Mouse (Mus musculus) embryo, embryonic 11 days (tissue): ENCODE measurements around the gene 6430628N08Rik.

ENCODE experiments used
- DNase-seq: peaks from one replicate; pipeline ENCODE4 v3.0.0-alpha.2; 2015

6430628N08Rik gene

GRCm38 (mm10) chr4:115890553-115890952 lies at the start of gene 6430628N08Rik:
Gene 6430628N08Rik, plus strand, starts transcription at chr4:115890665.
- DNase-seq, result peak; percentile 39

DNA sequence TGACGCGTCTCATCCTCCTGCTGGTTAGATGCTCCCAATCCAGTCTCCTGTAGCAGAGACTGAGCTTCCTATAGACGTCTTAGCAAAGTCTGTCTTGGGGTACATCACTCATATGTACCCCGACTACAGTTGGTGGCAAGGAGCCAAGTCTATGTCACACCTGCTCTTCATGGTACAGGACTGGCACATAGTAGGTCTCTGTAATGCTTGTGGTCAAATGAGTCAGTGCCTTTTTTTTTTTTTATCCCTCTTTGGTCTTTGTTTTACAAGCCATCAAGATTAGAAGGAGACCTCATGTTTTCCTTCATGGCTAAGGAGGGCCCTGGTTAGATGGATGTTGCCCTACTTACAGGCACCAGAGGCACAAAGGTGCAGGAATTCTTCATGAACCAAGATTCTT lies 49.6 kb upstream of the 6430628N08Rik start:
- DNase-seq, result no peak

DNA sequence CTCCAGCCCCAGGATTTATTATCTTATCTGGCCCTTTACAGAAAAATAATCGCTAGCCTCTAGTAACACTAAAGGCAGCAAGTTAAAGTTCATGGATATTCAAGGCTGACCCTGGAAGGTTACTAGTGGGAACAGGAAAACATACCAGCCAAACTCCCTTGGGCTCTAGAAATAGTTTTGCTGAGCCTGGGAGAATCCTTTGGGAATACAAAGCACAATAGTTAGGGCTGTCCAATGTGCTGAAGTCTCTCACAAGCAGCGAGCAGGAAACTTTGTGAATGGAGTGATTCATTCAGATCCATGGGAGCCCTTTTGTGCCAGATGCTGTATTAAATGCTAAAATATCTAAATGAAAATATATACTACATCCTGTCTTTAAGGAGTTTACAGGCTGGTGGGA lies 43.8 kb upstream of the 6430628N08Rik start:
- DNase-seq, result peak; percentile 30

- DNase-seq, result no peak
These were observed 43.1 kb upstream of the 6430628N08Rik start for GRCm38 (mm10) chr4:115847377-115847776.

DNA sequence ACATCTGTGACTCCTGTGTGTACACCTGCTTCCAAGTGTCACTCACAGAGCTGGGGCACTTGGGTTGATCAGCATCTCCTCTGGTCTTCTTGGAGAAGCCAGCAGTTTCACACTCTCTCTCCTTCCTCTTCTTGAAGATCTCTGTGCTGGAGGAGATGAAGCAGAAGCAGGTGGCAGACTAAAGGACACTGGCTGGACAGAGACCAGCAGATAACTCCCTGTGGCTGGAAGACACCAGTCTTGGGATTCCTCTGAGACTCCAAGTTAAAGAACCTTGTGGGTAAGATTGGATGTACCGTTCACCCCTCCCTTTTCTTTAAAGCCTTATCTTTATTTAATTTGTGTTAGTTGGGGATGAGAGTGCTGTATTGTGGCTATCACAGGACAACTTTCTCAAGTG lies 42.4 kb upstream of the 6430628N08Rik start:
- DNase-seq, result no peak

- no peak for DNase-seq
These were observed 41.3 kb upstream of the 6430628N08Rik start for GRCm38 (mm10) chr4:115848990-115849677.

DNA sequence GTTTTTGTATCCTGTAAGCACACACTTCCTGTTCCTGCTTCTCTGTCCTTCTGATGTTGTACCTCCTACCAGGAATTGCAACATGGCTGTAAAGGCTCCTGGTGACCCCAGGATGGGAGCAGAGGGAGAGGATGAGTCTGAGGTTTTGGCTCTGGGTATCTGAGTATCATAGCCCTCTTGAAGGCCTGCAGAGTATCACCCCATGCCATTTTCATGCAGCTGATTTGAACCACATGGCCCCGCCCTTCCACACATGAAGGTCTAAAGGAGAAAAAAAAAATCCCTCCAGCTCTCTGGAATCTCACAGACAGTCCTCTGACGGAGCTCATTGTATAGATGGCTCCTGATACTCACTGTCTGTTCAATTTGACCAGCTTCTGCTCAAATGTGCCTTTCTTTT lies 40.4 kb upstream of the 6430628N08Rik start:
- no peak for DNase-seq

GRCm38 (mm10) chr4:115850631-115851030 lies 39.8 kb upstream of the 6430628N08Rik start:
- DNase-seq, result no peak

- DNase-seq, result no peak
These were observed 38.9 kb upstream of the 6430628N08Rik start for GRCm38 (mm10) chr4:115851569-115851968.

DNA sequence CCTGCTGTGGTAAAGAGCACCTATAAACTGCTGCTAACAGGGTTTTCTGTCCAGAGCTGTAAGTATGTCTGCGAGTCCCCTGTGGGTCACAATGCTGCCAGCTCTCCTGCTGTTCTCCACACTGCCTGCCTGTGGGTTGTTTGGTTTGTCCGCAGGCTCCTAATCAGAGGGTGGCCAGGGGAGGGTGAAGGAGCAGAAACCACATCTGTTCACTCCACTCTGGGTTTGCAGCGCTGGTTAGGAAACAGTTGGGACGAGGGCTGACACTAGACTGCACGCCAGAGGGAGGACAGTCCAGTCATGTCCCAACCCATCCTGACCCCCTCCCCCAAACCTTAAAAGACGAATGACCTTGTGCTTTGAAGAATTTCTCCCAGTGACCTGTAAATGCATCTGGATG lies 35.4 kb upstream of the 6430628N08Rik start:
- peak; percentile 17 for DNase-seq

DNA sequence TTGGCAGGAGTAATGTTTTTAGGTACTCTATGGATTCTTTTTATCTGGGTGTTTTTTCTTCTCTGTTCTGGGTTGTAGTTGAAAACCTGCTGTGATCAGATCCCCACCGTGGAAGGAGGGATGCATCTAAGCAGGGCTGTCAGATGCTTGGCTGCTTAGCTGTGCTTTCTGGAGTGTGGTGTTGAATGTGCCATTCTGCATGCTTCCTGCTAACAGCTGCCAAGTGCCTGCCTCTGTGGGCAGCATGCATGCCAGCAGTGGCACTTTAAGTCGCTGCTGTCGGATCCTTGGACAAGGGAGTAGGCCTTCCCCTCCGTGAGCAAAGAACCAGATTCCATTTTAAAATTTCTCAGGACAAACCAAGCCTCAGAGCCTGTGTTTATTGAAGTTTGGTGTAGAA lies 34.9 kb upstream of the 6430628N08Rik start:
- DNase-seq, result no peak

- no peak for DNase-seq
These were observed 34.2 kb upstream of the 6430628N08Rik start for GRCm38 (mm10) chr4:115856282-115856681.

DNA sequence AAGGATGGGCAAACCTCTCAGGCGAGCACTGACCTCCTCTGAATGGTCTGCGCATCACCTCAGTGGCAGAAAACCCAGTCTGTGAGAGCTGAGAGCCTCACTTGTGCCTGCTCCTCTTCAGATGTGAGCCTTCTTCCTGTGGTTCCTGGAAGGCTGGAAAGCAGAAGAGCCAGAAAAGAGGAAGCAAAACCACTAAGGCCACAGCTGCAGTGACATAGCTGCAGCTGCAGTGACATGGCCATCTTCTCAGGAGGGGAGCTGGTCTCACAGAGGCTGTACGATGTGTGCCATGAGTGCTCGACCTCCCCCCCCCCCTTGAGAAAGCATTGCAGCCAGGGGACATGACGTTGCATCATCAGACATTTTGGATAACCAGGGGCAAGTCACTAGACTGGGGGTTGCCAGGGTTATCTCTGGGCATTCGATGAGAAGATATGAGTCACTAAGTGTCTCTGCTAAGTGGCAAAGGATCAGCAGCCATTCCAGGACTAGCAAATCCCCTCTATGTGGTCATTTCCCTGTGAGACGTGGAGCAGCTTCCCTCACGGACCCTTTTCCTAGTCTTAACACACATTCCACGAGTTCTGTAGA lies 33.1 kb upstream of the 6430628N08Rik start:
- no peak for DNase-seq

GRCm38 (mm10) chr4:115863352-115863751 lies 27.1 kb upstream of the 6430628N08Rik start:
- DNase-seq, result no peak

DNA sequence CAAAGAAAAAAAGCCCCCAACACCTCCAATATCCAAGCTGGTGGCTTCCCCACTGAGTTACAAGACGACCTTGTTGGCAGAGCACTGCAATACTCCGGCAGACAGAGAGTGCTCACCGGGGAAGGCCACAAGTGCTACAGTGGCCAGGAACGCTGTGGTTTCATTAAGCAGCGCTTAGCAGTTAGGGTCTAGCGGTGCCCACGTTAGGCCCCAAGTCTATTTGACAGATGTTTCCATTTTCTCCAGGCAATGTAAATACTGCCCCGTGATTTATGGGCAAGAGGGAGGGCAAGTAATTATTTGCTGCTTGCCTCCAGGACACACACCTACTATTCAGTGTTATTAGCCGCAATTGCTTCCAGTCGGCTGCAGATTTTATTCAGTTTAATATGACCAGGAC lies 26.6 kb upstream of the 6430628N08Rik start:
- peak; percentile 69 for DNase-seq

GRCm38 (mm10) chr4:115869512-115870210 lies 20.8 kb upstream of the 6430628N08Rik start:
- DNase-seq, result no peak

- DNase-seq, result no peak
These were observed 17.2 kb upstream of the 6430628N08Rik start for GRCm38 (mm10) chr4:115873231-115873630.

DNA sequence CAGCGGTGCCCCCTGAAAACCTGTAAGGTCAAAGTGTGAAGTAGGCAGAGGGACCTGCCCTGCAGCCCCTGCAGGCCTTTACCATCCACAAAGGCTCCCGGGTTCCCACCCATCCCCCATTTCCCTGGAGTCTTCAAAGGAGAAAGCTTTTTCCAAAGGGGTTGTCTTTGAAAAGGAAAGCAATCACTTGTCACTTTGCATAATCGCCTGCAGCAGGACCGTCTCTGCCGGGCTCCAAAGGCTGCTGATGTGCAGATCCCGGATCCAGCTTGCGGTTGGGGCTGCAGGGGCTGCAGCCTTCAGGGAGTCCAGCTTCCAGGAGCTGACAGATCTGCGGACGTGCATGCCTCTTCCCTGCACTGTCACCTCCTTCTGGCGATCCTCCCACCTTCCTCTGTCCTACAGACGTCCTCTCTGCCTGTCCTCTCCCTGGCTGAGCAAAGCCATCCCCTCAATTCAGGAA lies 12.2 kb upstream of the 6430628N08Rik start:
- peak; percentile 80 for DNase-seq

DNA sequence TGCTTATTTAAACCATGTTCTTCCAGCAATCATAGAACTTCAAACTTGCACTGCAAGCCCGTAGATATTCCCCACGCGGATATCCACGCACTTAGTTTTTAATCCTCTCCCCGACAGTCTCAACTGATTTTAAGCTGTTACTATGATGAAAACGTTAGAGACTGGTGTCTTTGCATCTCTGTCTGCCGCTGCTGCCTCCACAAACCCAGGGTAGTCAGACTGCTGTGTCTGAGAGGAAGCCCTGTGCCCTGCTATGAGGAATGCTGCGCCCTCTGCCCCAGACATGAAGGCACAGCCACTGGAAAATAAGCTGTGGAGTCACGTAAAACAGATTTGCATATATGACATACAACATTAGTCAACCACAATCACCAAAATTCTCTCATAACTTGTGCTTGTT lies 11.6 kb upstream of the 6430628N08Rik start:
- DNase-seq, result no peak

DNA sequence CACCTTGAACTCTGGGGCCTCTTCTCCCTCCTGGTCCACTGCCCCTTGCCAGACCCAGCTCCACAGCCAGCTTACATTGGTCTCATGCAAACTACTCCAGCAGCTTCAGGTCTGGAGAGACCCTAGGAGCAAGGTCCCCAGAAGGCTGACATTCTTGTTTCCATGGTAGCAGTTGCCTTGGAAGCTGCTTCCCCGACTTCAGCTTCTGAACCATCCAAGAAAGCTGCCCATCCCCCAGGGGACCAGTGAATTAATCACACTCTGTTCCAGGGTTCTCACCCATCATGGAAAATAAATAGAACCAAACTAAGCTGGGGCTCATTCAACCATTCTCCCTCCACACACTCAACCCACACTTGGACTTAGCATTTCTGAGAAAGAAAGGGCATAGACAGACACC lies 9.3 kb upstream of the 6430628N08Rik start:
- peak; percentile 81 for DNase-seq

DNA sequence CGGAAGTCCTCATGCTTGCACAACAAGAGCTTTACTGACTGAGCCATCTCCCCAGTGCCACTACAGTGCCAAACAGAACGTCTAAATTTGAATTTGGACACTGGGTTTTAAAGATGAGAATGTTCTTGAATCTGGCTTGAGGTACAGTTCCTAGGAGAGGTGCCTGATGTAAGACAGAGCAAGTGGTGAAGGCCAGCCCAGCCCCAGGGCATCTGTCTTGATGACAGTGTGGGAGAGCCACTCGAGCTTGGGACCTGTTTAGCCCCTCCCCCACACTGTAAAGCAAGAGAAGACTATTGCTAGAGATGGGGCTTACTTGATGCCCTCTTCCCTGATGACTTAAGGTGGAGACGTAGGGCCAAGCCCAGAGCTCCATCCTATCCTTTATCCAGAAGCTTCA lies 8.3 kb upstream of the 6430628N08Rik start:
- no peak for DNase-seq

DNA sequence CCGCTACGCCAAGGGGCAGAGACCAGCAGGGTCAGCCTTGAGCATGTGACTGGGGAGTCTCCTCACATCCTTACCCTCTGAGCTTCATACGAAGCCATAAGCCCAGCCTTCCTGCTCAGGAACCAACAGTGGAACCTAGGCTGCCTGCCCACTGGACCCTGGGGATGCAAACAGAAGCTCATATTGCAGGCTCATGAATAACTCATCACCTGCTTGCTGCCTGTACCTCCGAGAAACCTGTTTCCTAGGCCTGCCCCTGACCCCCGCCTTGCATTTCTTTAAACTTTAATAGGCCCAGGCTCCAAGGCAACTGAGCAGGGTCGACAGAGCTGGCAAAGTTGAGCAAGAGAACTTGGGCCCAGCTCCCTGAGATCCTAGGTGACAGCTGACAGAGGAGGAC lies 6.4 kb upstream of the 6430628N08Rik start, which contains the start of gene Kncn:
Kncn (plus strand) TSS at position 379 of the 400 bp plus-strand sequence.
- DNase-seq, result no peak

DNA sequence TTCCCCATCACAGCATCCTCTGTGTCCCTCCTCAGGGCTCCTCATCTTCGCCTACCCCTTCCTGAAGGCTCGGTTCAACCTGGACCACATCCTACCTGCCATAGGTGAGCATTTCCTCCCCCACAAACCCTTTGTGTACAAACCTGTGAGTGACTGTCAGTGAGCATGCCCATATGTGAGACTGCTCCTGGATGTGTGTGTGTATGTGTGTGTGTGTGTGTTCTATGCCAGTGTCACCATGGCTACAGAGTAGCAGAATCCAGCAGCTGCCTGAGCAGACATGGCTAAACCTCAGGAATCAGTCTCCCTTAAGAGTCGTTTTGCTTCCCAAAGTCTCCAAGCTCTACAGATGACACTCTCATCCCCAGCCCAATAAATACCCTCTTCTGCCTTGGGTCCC lies 4.6 kb upstream of the 6430628N08Rik start:
- DNase-seq, result no peak

- DNase-seq, result peak; percentile 34
These were observed 3.6 kb upstream of the 6430628N08Rik start for GRCm38 (mm10) chr4:115886875-115887274.
